Mouse (Mus musculus) macrophage (primary cell): ENCODE measurements around the gene Slc22a23. TPM values are rescaled to one million over a fixed set of nuclear protein-coding genes. Genes with fewer than 3 reads are reported as not detected.

Experiments
- H3K27ac ChIP-seq: fragments of 350-480 bp; formaldehyde crosslinking; 2 replicates; pipeline ENCODE4 v1.9.0; 2021
- H3K36me3 ChIP-seq: fragments of 350-480 bp; formaldehyde crosslinking; 2 replicates; pipeline ENCODE4 v1.9.0; 2021; ENCODE audit errors: inconsistent target
- H3K4me3 ChIP-seq: fragments of 350-480 bp; formaldehyde crosslinking; 2 replicates; pipeline ENCODE4 v1.9.0; 2021; ENCODE audit errors: inconsistent target
- H3K79me2 ChIP-seq: fragments of 350-480 bp; formaldehyde crosslinking; 2 replicates; pipeline ENCODE4 v1.9.0; 2021; ENCODE audit errors: inconsistent target
- WGBS: methylation state at CpG from one replicate; pipeline ENCODE4 v1.1.7; 2026; ENCODE audit warnings: inconsistent platforms; ENCODE audit not compliant: missing documents; 5-methylcytosine and 5-hydroxymethylcytosine counted together
- polyA plus RNA-seq: library from polyadenylated mRNA; stranded (reverse); fragments of 250-400 nt; gene quantifications from 3 replicates; pipeline ENCODE4 v1.2.4, GENCODE M21; 2018; ENCODE audit warnings: inconsistent platforms

The Slc22a23 gene
- polyA plus RNA-seq, 1 experiment from 2014 or later: 0.16 TPM

GRCm38 (mm10) chr13:34299351-34300333 is 45.3 kb downstream of the Slc22a23 start:
- H3K79me2 ChIP-seq: no peaks in the 10 kb centered on the region
- no peak overlapping the region for H3K4me3 ChIP-seq
- WGBS: 84% methylated on average over 7 of the region's 7 CpGs
- no peak overlapping the region for H3K27ac ChIP-seq
- H3K36me3 ChIP-seq: no peaks in the 10 kb centered on the region

DNA sequence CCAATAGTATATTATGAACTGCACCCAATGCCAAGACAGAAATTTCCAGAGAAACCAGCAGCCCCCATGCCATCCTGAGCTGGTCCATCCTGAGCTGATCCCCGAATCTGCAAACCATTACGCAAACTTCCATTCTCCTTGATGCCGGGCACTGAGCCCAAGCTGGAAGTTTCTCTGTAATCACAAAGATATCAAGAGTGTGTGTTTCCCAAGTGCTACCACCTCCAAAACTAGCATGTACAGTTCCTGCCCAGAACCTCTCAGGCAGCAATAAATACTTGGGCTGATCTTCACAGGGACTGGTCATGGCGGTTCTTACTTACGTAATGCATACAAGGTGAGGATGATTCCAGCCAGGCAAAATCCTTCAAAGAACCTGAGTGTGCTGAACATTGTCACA is 46.3 kb downstream of the Slc22a23 start:
- WGBS: 97% methylated on average over 5 of the region's 5 CpGs
- no peak overlapping the region for H3K4me3 ChIP-seq
- no peaks in the 10 kb centered on the region for H3K79me2 ChIP-seq
- no peak overlapping the region for H3K27ac ChIP-seq
- no peaks in the 10 kb centered on the region for H3K36me3 ChIP-seq

DNA sequence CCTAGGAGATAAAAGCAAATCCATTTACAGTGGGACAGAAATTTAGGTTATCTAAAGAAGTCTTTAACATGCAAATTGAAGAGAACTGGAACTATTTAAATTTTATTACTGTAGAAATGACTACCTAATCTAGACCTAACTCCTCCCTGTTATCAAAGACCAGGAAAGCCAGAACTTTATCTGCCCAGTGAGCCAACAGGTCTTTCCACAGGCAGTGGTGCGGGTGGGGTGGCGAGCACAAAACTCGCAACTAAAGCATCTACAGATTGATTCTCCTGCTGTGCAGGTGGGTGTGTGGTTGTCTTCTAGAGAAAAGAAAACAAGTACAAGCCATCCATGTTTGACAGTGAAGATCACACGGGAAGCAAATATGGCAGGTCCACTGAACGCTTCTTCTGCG is 46.9 kb downstream of the Slc22a23 start:
- Histone ChIP-seq H3K36me3 (no peaks in the 10 kb centered on the region), H3K79me2 (no peaks in the 10 kb centered on the region), H3K27ac (no peak overlapping the region), H3K4me3 (no peak overlapping the region)
- WGBS: 97% methylated on average over 6 of the region's 6 CpGs

- Histone ChIP-seq H3K27ac (no peak overlapping the region), H3K36me3 (no peaks in the 10 kb centered on the region), H3K4me3 (no peak overlapping the region), H3K79me2 (no peaks in the 10 kb centered on the region)
- 89% methylated on average over 12 of the region's 12 CpGs for WGBS
These were observed 49.1 kb downstream of the Slc22a23 start for GRCm38 (mm10) chr13:34295787-34296435.

- H3K4me3 ChIP-seq: no peak overlapping the region
- H3K79me2 ChIP-seq: no peaks in the 10 kb centered on the region
- WGBS: 93% methylated on average over 4 of the region's 4 CpGs
- H3K36me3 ChIP-seq: no peaks in the 10 kb centered on the region
- H3K27ac ChIP-seq: no peak overlapping the region
These were observed 50.8 kb downstream of the Slc22a23 start for GRCm38 (mm10) chr13:34294212-34294611.

- 48% methylated on average over 2 of the region's 2 CpGs for WGBS
- Histone ChIP-seq H3K36me3 (no peaks in the 10 kb centered on the region), H3K79me2 (no peaks in the 10 kb centered on the region), H3K27ac (no peak overlapping the region), H3K4me3 (no peak overlapping the region)
These were observed 52.9 kb downstream of the Slc22a23 start for GRCm38 (mm10) chr13:34292042-34292441.

- H3K27ac ChIP-seq: no peak overlapping the region
- WGBS: 71% methylated on average over 1 of the region's 1 CpGs
- H3K79me2 ChIP-seq: no peaks in the 10 kb centered on the region
- H3K4me3 ChIP-seq: no peak overlapping the region
- no peaks in the 10 kb centered on the region for H3K36me3 ChIP-seq
These were observed 54.6 kb downstream of the Slc22a23 start for GRCm38 (mm10) chr13:34290346-34290745.

GRCm38 (mm10) chr13:34289567-34289966 is 55.4 kb downstream of the Slc22a23 start:
- no peaks in the 10 kb centered on the region for H3K36me3 ChIP-seq
- H3K4me3 ChIP-seq: no peak overlapping the region
- no peak overlapping the region for H3K27ac ChIP-seq
- H3K79me2 ChIP-seq: no peaks in the 10 kb centered on the region
- 100% methylated on average over 2 of the region's 2 CpGs for WGBS

DNA sequence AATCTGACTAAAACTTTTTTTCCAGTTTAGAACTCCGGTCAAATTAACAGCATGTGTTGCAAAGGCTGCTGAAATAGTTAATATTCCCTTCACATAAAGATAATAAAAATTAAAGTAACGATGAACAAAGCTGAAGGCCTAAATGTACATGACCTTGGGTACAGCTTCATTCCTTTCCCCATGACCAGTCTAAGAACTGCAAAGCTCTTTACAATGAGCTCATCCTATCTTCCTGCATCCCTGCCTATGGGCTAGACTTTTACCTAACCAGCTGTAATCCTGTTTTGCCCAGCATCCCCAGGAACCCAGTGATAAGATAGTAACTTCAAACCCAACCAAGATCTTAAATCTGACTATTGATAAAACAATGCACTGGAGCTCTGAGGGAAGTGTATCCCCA is 56.9 kb downstream of the Slc22a23 start:
- H3K4me3 ChIP-seq: no peak overlapping the region
- no peaks in the 10 kb centered on the region for H3K36me3 ChIP-seq
- no peak overlapping the region for H3K27ac ChIP-seq
- 94% methylated on average over 2 of the region's 2 CpGs for WGBS
- no peaks in the 10 kb centered on the region for H3K79me2 ChIP-seq

- Histone ChIP-seq H3K4me3 (no peak overlapping the region), H3K36me3 (no peaks in the 10 kb centered on the region), H3K79me2 (no peaks in the 10 kb centered on the region), H3K27ac (no peak overlapping the region)
- 76% methylated on average over 9 of the region's 9 CpGs for WGBS
These were observed 57.3 kb downstream of the Slc22a23 start for GRCm38 (mm10) chr13:34287601-34288083.

- Histone ChIP-seq H3K79me2 (no peaks in the 10 kb centered on the region), H3K36me3 (no peaks in the 10 kb centered on the region), H3K27ac (no peak overlapping the region), H3K4me3 (no peak overlapping the region)
- 95% methylated on average over 6 of the region's 6 CpGs for WGBS
These were observed 63.6 kb downstream of the Slc22a23 start for GRCm38 (mm10) chr13:34281360-34281759.

- Histone ChIP-seq H3K27ac (no peak overlapping the region), H3K36me3 (no peaks in the 10 kb centered on the region), H3K4me3 (no peak overlapping the region), H3K79me2 (no peaks in the 10 kb centered on the region)
- WGBS: 83% methylated on average over 5 of the region's 5 CpGs
These were observed 66.2 kb downstream of the Slc22a23 start for GRCm38 (mm10) chr13:34278759-34279270.

DNA sequence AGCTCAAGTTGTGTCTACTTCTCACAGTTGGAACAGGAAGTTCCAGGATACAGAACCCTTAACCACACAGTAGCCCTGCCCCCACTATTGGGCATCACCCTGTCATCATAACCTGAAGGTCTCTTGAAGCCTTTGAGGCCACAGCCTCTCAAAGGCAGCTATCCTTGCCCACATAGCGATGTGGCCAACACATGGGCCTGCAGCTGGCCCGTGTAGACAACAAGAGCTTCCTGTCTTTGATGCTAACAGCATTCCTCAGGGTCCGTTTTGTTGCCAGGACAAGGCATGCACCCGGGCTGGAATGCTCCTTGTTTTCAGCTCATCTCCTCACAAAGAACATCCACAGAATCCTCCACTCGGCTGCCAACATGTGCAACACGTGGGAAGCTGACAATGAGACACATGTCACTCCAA is 66.7 kb downstream of the Slc22a23 start:
- H3K4me3 ChIP-seq: no peak overlapping the region
- H3K27ac ChIP-seq: no peak overlapping the region
- H3K79me2 ChIP-seq: no peaks in the 10 kb centered on the region
- 58% methylated on average over 6 of the region's 6 CpGs for WGBS
- H3K36me3 ChIP-seq: no peaks in the 10 kb centered on the region

GRCm38 (mm10) chr13:34277611-34278010 is 67.4 kb downstream of the Slc22a23 start:
- no peaks in the 10 kb centered on the region for H3K79me2 ChIP-seq
- H3K4me3 ChIP-seq: no peak overlapping the region
- WGBS: 93% methylated on average over 2 of the region's 2 CpGs
- no peaks in the 10 kb centered on the region for H3K36me3 ChIP-seq
- no peak overlapping the region for H3K27ac ChIP-seq

GRCm38 (mm10) chr13:34277001-34277400 is 68.0 kb downstream of the Slc22a23 start:
- no peaks in the 10 kb centered on the region for H3K36me3 ChIP-seq
- no peaks in the 10 kb centered on the region for H3K79me2 ChIP-seq
- H3K4me3 ChIP-seq: no peak overlapping the region
- WGBS: 77% methylated on average over 3 of the region's 3 CpGs
- H3K27ac ChIP-seq: no peak overlapping the region
